32 mouse cellular contexts compared by ENCODE assay signal in the genomic region with DNA sequence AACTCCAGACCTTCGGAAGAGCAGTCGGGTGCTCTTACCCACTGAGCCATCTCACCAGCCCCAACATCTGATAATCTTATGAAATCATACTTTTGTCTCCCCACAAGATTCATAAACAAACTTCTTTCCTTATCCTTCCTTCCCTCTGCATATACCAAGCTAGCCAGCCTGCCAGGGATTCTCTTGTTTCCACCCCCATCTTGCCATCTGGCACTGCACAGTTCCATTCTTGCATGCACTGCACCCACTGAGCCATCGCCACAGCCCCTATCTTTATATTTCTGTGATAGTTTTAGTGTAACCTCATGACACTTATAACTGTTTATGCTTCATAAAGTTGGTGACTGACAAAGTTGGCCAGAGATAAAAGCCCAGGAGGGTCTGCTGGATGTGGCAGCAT. TPM values are rescaled to one million over a fixed set of nuclear protein-coding genes. Genes with fewer than 3 reads are reported as not detected.
DNase-seq lines count a peak whose midpoint lies in the region; ATAC-seq lines count a peak whose summit lies in the region.
"Had no signal": no experiment of that assay in that cellular context is flagged by ENCODE, and none has a peak within 500 bp of the region (broad histone marks: within the 10 kb centered on the region; RNA-seq: fewer than 3 reads in every experiment).

No protein-coding gene starts in this region.

- H3K36me3 ChIP-seq in neural tube, embryonic 15.5 days = peaks cover 21% of the 10 kb centered on the region
- H3K36me3 ChIP-seq: stomach, embryonic 15.5 days had no signal

- peaks cover 11% of the 10 kb centered on the region for H3K4me1 ChIP-seq in neural tube, embryonic 15.5 days

- H3K4me3 ChIP-seq in neural tube, embryonic 15.5 days (replicated peaks) = no peak overlapping the region
- H3K4me3 ChIP-seq: embryonic facial prominence, embryonic 13.5 days; forebrain, embryonic 10.5 days; forebrain, embryonic 15.5 days; heart, embryonic 10.5 days; heart, embryonic 15.5 days; hindbrain, embryonic 12.5 days; intestine, embryonic 15.5 days; limb, embryonic 12.5 days; liver, embryonic 15.5 days; midbrain, embryonic 12.5 days; myocyte; neural tube, embryonic 12.5 days; stomach, embryonic 15.5 days had no signal

- ATAC-seq in neural tube, embryonic 15.5 days (ENCODE audit: low FRiP score) = no peak
- ATAC-seq: forebrain, embryonic 15.5 days; hindbrain, postnatal 0 days; intestine, embryonic 15.5 days had no signal

- H3K27me3 ChIP-seq in neural tube, embryonic 15.5 days (replicated peaks) = no peaks in the 10 kb centered on the region
- H3K27me3 ChIP-seq: embryonic facial prominence, embryonic 13.5 days; forebrain, embryonic 15.5 days; heart, embryonic 15.5 days; hindbrain, embryonic 12.5 days; intestine, embryonic 15.5 days; limb, embryonic 12.5 days; liver, embryonic 15.5 days; midbrain, embryonic 12.5 days; neural tube, embryonic 12.5 days; stomach, embryonic 15.5 days had no signal

- no peak overlapping the region for H3K9ac ChIP-seq in neural tube, embryonic 15.5 days (replicated peaks)
- H3K9ac ChIP-seq: embryonic facial prominence, embryonic 13.5 days; forebrain, embryonic 15.5 days; heart, embryonic 15.5 days; hindbrain, embryonic 12.5 days; intestine, embryonic 15.5 days; limb, embryonic 12.5 days; liver, embryonic 15.5 days; lung, embryonic 14.5 days; midbrain, embryonic 12.5 days; neural tube, embryonic 12.5 days; stomach, embryonic 15.5 days had no signal

- DNase-seq in frontal cortex, postnatal 36 days (ENCODE audit: low spot score in 2 of 2) = peak; percentile 31 to 56
- DNase-seq in frontal cortex, postnatal 25 days (ENCODE audit: low spot score in 2 of 2) = no peak
- peak; percentile 50 to 65 for DNase-seq in right cerebral cortex, adult 2 months (ENCODE audit: low spot score in 2 of 2)
- no peak for DNase-seq in right cerebral cortex, postnatal 10 days (ENCODE audit: low spot score in 2 of 2)
- peak; percentile 47 for DNase-seq in layer of hippocampus, postnatal 36 days
- DNase-seq in telencephalon, adult 2 months (ENCODE audit: low read depth, low spot score) = peak; percentile 22
- DNase-seq in retina, embryonic 14.5 days (ENCODE audit: low spot score) = no peak
- DNase-seq: adrenal gland, postnatal 10 days; cerebellum, adult 11 months; cerebellum, adult 9-10 months; gastrocnemius, postnatal 14 days; kidney, adult 2 months; kidney, postnatal 36 days; lung, embryonic 14.5 days; lung, postnatal 14 days; thymus, postnatal 14 days had no signal

- no peak overlapping the region for H3K4me2 ChIP-seq in neural tube, embryonic 15.5 days
- H3K4me2 ChIP-seq: embryonic facial prominence, embryonic 13.5 days; forebrain, embryonic 15.5 days; heart, embryonic 15.5 days; hindbrain, embryonic 12.5 days; intestine, embryonic 15.5 days; limb, embryonic 12.5 days; liver, embryonic 15.5 days; lung, embryonic 14.5 days; midbrain, embryonic 12.5 days; neural tube, embryonic 12.5 days; stomach, embryonic 15.5 days had no signal

- 96% methylated on average over 3 of the region's 3 CpGs for WGBS in neural tube, embryonic 15.5 days

- H3K9me3 ChIP-seq in neural tube, embryonic 15.5 days (replicated peaks) = no peaks in the 10 kb centered on the region
- H3K9me3 ChIP-seq: embryonic facial prominence, embryonic 13.5 days; forebrain, embryonic 10.5 days; forebrain, embryonic 15.5 days; G1E; heart, embryonic 10.5 days; heart, embryonic 15.5 days; hindbrain, embryonic 12.5 days; intestine, embryonic 15.5 days; limb, embryonic 12.5 days; liver, embryonic 15.5 days; midbrain, embryonic 12.5 days; neural tube, embryonic 12.5 days; stomach, embryonic 15.5 days had no signal

- H3K27ac ChIP-seq in neural tube, embryonic 15.5 days (replicated peaks) = no peak overlapping the region
- H3K27ac ChIP-seq: embryonic facial prominence, embryonic 13.5 days; forebrain, embryonic 10.5 days; forebrain, embryonic 15.5 days; heart, embryonic 10.5 days; heart, embryonic 15.5 days; hindbrain, embryonic 12.5 days; hindbrain, postnatal 0 days; intestine, embryonic 15.5 days; limb, embryonic 12.5 days; liver, embryonic 15.5 days; midbrain, embryonic 12.5 days; neural tube, embryonic 12.5 days; stomach, embryonic 15.5 days had no signal

RNA-seq across cellular contexts. Expression of gene Zfp850, which starts 3.6 kb away (rescaled TPM):
- total RNA-seq in layer of hippocampus, postnatal 36 days (2021) = 1 to 10 TPM; 5.7 to 6.8 TPM
- polyA plus RNA-seq in neural tube, embryonic 15.5 days (2015; fragmentation: Nextera tagmentation; extraction: Ambion mirVana) = 4.5 and 5.1 TPM in 2 replicates

RNA-seq across cellular contexts. Expression of gene Zfp780b, which starts 31.3 kb away (rescaled TPM):
- total RNA-seq in layer of hippocampus, postnatal 36 days (2021) = 10 to 100 TPM; 21.6 TPM
- polyA plus RNA-seq in neural tube, embryonic 15.5 days (2015; fragmentation: Nextera tagmentation; extraction: Ambion mirVana) = 31.5 and 33.0 TPM in 2 replicates

RNA-seq across cellular contexts. Expression of gene Psmc4, which starts 39.6 kb away (rescaled TPM):
- 100 to 1,000 TPM; 122 to 131 TPM for total RNA-seq in layer of hippocampus, postnatal 36 days (2021)
- 275 and 280 TPM in 2 replicates for polyA plus RNA-seq in neural tube, embryonic 15.5 days (2015; fragmentation: Nextera tagmentation; extraction: Ambion mirVana)

Comparison
In these comparisons a context has a peak if more than half of its experiments do, and no peak if none do; other contexts are left out.
1. DNase-seq: peak in frontal cortex, postnatal 36 days (2 of 2), right cerebral cortex, adult 2 months (2 of 2), layer of hippocampus, postnatal 36 days (2 of 2) and telencephalon, adult 2 months (single experiment); none in frontal cortex, postnatal 25 days (0 of 2), right cerebral cortex, postnatal 10 days (0 of 2) and retina, embryonic 14.5 days (single experiment).